Mouse (Mus musculus) limb, embryonic 12.5 days (tissue): Measurements from ENCODE around the gene Gabra5. TPM values are rescaled to one million over a fixed set of nuclear protein-coding genes. Genes with fewer than 3 reads are reported as not detected.

ENCODE experiments used
- ATAC-seq: fragments of 200-750 bp; cut with Nextera tagmentation; 2 replicates; pipeline ENCODE4 v1.8.0; 2017; ENCODE audit warnings: low read depth, moderate TSS enrichment; ENCODE audit not compliant: insufficient number of reproducible peaks, insufficient read depth, low FRiP score, low TSS enrichment
- H3K27ac ChIP-seq: fragments of 300-500 bp; sonication (generic); 2 replicates; pipeline ENCODE4 v1.5.1; 2016; ENCODE audit warnings: mild to moderate bottlenecking, moderate library complexity
- H3K27me3 ChIP-seq: fragments of 300-500 bp; sonication (generic); 2 replicates; pipeline ENCODE4 v1.6.1; 2016; ENCODE audit warnings: mild to moderate bottlenecking, moderate library complexity
- H3K36me3 ChIP-seq: fragments of 300-500 bp; sonication (generic); 2 replicates; pipeline ENCODE4 v1.6.1; 2016; ENCODE audit warnings: mild to moderate bottlenecking, moderate library complexity
- H3K4me1 ChIP-seq: fragments of 300-500 bp; sonication (generic); replicated peaks from 2 replicates; pipeline ENCODE4 v1.6.1; 2016
- H3K4me2 ChIP-seq: fragments of 300-500 bp; sonication (generic); 2 replicates; pipeline ENCODE4 v1.6.1; 2016; ENCODE audit warnings: mild to moderate bottlenecking, moderate library complexity
- H3K4me3 ChIP-seq: fragments of 300-500 bp; sonication (generic); replicated peaks from 2 replicates; pipeline ENCODE4 v1.5.1; 2016; ENCODE audit warnings: mild to moderate bottlenecking
- H3K9ac ChIP-seq: fragments of 300-500 bp; sonication (generic); replicated peaks from 2 replicates; pipeline ENCODE4 v1.6.1; 2016; ENCODE audit warnings: mild to moderate bottlenecking, moderate library complexity
- H3K9me3 ChIP-seq: fragments of 300-500 bp; sonication (generic); 2 replicates; pipeline ENCODE4 v1.6.1; 2016; ENCODE audit warnings: mild to moderate bottlenecking, moderate library complexity
- WGBS: fragments of 180-500 bp; shearing (Covaris S2); methylation state at CpG from one replicate; pipeline ENCODE4 v1.1.7; 2016; 5-methylcytosine and 5-hydroxymethylcytosine counted together
- polyA plus RNA-seq: library from polyadenylated mRNA; unstranded; fragments of >200 nt; fragmentation: Nextera tagmentation; extraction: Ambion mirVana; gene quantifications from 2 replicates; pipeline ENCODE4 v1.2.1, GENCODE M21; 2016

The Gabra5 gene
- polyA plus RNA-seq, 1 experiment from 2014 or later = 0.15 TPM

- Histone ChIP-seq H3K36me3 (no peaks in the 10 kb centered on the region), H3K9me3 (no peaks in the 10 kb centered on the region), H3K4me2 (no peak overlapping the region), H3K9ac (no peak overlapping the region), H3K27ac (no peak overlapping the region), H3K27me3 (no peaks in the 10 kb centered on the region), H3K4me3 (no peak overlapping the region), H3K4me1 (no peaks in the 10 kb centered on the region)
- no peak for ATAC-seq
- 75% methylated on average over 4 of the region's 4 CpGs for WGBS
Observed at GRCm38 (mm10) chr7:57473811-57474525, 35.9 kb downstream of the Gabra5 start.

- Histone ChIP-seq H3K4me1 (no peaks in the 10 kb centered on the region), H3K4me3 (no peak overlapping the region), H3K27me3 (no peaks in the 10 kb centered on the region), H3K9me3 (no peaks in the 10 kb centered on the region), H3K4me2 (no peak overlapping the region), H3K9ac (no peak overlapping the region), H3K36me3 (no peaks in the 10 kb centered on the region), H3K27ac (no peak overlapping the region)
- no peak for ATAC-seq
- 100% methylated on average over 1 of the region's 1 CpGs for WGBS
Observed at GRCm38 (mm10) chr7:57471316-57471715, 38.5 kb downstream of the Gabra5 start.

- no peak overlapping the region for H3K4me3 ChIP-seq
- H3K9ac ChIP-seq = no peak overlapping the region
- no peak overlapping the region for H3K4me2 ChIP-seq
- 65% methylated on average over 5 of the region's 5 CpGs for WGBS
- no peaks in the 10 kb centered on the region for H3K9me3 ChIP-seq
- H3K27ac ChIP-seq = no peak overlapping the region
- no peaks in the 10 kb centered on the region for H3K4me1 ChIP-seq
- no peak for ATAC-seq
- no peaks in the 10 kb centered on the region for H3K27me3 ChIP-seq
- no peaks in the 10 kb centered on the region for H3K36me3 ChIP-seq
Observed at GRCm38 (mm10) chr7:57460354-57460753, 49.5 kb downstream of the Gabra5 start.

GRCm38 (mm10) chr7:57448239-57448638 is 61.6 kb downstream of the Gabra5 start:
- H3K9ac ChIP-seq = no peak overlapping the region
- ATAC-seq = no peak
- H3K27ac ChIP-seq = no peak overlapping the region
- no peaks in the 10 kb centered on the region for H3K9me3 ChIP-seq
- H3K4me2 ChIP-seq = no peak overlapping the region
- H3K4me3 ChIP-seq = no peak overlapping the region
- no peaks in the 10 kb centered on the region for H3K36me3 ChIP-seq
- no peaks in the 10 kb centered on the region for H3K27me3 ChIP-seq
- H3K4me1 ChIP-seq = no peaks in the 10 kb centered on the region
- WGBS = 83% methylated on average over 1 of the region's 1 CpGs

- H3K9me3 ChIP-seq = no peaks in the 10 kb centered on the region
- ATAC-seq = no peak
- H3K36me3 ChIP-seq = no peaks in the 10 kb centered on the region
- H3K4me3 ChIP-seq = no peak overlapping the region
- H3K27me3 ChIP-seq = no peaks in the 10 kb centered on the region
- WGBS = 83% methylated on average over 1 of the region's 1 CpGs
- no peak overlapping the region for H3K9ac ChIP-seq
- no peaks in the 10 kb centered on the region for H3K4me1 ChIP-seq
- no peak overlapping the region for H3K27ac ChIP-seq
- no peak overlapping the region for H3K4me2 ChIP-seq
Observed at GRCm38 (mm10) chr7:57422675-57423074, 87.2 kb downstream of the Gabra5 start.

- no peaks in the 10 kb centered on the region for H3K9me3 ChIP-seq
- H3K27me3 ChIP-seq = no peaks in the 10 kb centered on the region
- WGBS = 87% methylated on average over 1 of the region's 1 CpGs
- no peak overlapping the region for H3K4me2 ChIP-seq
- no peak for ATAC-seq
- H3K9ac ChIP-seq = no peak overlapping the region
- no peaks in the 10 kb centered on the region for H3K4me1 ChIP-seq
- no peaks in the 10 kb centered on the region for H3K36me3 ChIP-seq
- H3K27ac ChIP-seq = no peak overlapping the region
- H3K4me3 ChIP-seq = no peak overlapping the region
Observed at GRCm38 (mm10) chr7:57421044-57421443, 88.8 kb downstream of the Gabra5 start.

GRCm38 (mm10) chr7:57419392-57419791 is 90.5 kb downstream of the Gabra5 start, which contains the start of gene Gabrb3:
TSS of gene Gabrb3 (plus strand) at chr7:57419692.
- Histone ChIP-seq H3K4me2 (no peak within 1 kb of the TSS), H3K9ac (no peak within 1 kb of the TSS), H3K27ac (no peak within 1 kb of the TSS), H3K27me3 (no peaks in the 10 kb centered on the region), H3K9me3 (no peaks in the 10 kb centered on the region), H3K4me1 (no peaks in the 10 kb centered on the region), H3K36me3 (no peaks in the 10 kb centered on the region), H3K4me3 (no peak within 1 kb of the TSS)
- ATAC-seq = no peak
- 91% methylated on average over 2 of the region's 2 CpGs for WGBS

- no peak overlapping the region for H3K4me2 ChIP-seq
- no peak overlapping the region for H3K4me3 ChIP-seq
- no peak for ATAC-seq
- H3K9me3 ChIP-seq = no peaks in the 10 kb centered on the region
- H3K4me1 ChIP-seq = no peaks in the 10 kb centered on the region
- no peak overlapping the region for H3K27ac ChIP-seq
- no peaks in the 10 kb centered on the region for H3K27me3 ChIP-seq
- no peak overlapping the region for H3K9ac ChIP-seq
- no peaks in the 10 kb centered on the region for H3K36me3 ChIP-seq
- WGBS = 45% methylated on average over 1 of the region's 1 CpGs
Observed at GRCm38 (mm10) chr7:57412896-57413295, 97.0 kb downstream of the Gabra5 start.

- Histone ChIP-seq H3K4me1 (no peaks in the 10 kb centered on the region), H3K4me3 (no peak overlapping the region), H3K4me2 (no peak overlapping the region), H3K9me3 (no peaks in the 10 kb centered on the region), H3K27me3 (no peaks in the 10 kb centered on the region), H3K9ac (no peak overlapping the region), H3K36me3 (no peaks in the 10 kb centered on the region), H3K27ac (no peak overlapping the region)
- no peak for ATAC-seq
- 93% methylated on average over 4 of the region's 4 CpGs for WGBS
Observed at GRCm38 (mm10) chr7:57411163-57411562, 98.7 kb downstream of the Gabra5 start.

- Histone ChIP-seq H3K27me3 (no peaks in the 10 kb centered on the region), H3K4me3 (no peak overlapping the region), H3K9me3 (no peaks in the 10 kb centered on the region), H3K4me1 (no peaks in the 10 kb centered on the region), H3K4me2 (no peak overlapping the region), H3K27ac (no peak overlapping the region), H3K9ac (no peak overlapping the region), H3K36me3 (no peaks in the 10 kb centered on the region)
- ATAC-seq = no peak
- 79% methylated on average over 4 of the region's 4 CpGs for WGBS
Observed at GRCm38 (mm10) chr7:57393551-57393950, 116.3 kb downstream of the Gabra5 start.

- Histone ChIP-seq H3K27me3 (peaks cover 32% of the 10 kb centered on the region), H3K36me3 (no peaks in the 10 kb centered on the region), H3K9ac (no peak overlapping the region), H3K4me3 (no peak overlapping the region), H3K27ac (no peak overlapping the region), H3K4me2 (no peak overlapping the region), H3K9me3 (no peaks in the 10 kb centered on the region), H3K4me1 (peaks cover 10% of the 10 kb centered on the region)
- no peak for ATAC-seq
- 37% methylated on average over 4 of the region's 4 CpGs for WGBS
Observed at GRCm38 (mm10) chr7:57390046-57390445, 119.8 kb downstream of the Gabra5 start.

GRCm38 (mm10) chr7:57387341-57387654 is 122.6 kb downstream of the Gabra5 start:
- H3K36me3 ChIP-seq = no peaks in the 10 kb centered on the region
- WGBS = 26% methylated on average over 6 of the region's 6 CpGs
- H3K4me3 ChIP-seq = peak overlapping the region; percentile 57
- H3K27ac ChIP-seq = no peak overlapping the region
- H3K4me2 ChIP-seq = peak overlapping the region; percentile 94
- peaks cover 10% of the 10 kb centered on the region for H3K4me1 ChIP-seq
- 0 out of 2 replicates have a peak overlapping the region, but pooled peaks have one; percentile 34 for H3K9ac ChIP-seq
- no peaks in the 10 kb centered on the region for H3K9me3 ChIP-seq
- ATAC-seq = 0 out of 2 replicates have a peak, but pooled peaks have one; percentile 7
- peaks cover 39% of the 10 kb centered on the region for H3K27me3 ChIP-seq
